Mouse (Mus musculus) gastrocnemius, postnatal 4 days (tissue): ENCODE data around the gene Enkur. TPM values are rescaled to one million over a fixed set of nuclear protein-coding genes. Genes with fewer than 3 reads are reported as not detected.
"Not testable (repeated sequence)": the region's sequence is repeated elsewhere in the genome, so short reads cannot be mapped to it uniquely, and the experiment has no call there.

Experiments used
- DNase-seq, 2 experiments: peaks; one replicate each; pipeline ENCODE4 v3.0.0; 2021 to 2022; ENCODE audit warnings: low spot score in 2 of 2, mixed read lengths in 2 of 2
- long read RNA-seq, 2 experiments: library from polyadenylated mRNA; stranded (forward); transcript quantifications; one replicate each; pipeline ENCODE4 v2.0.0; 2021
- total RNA-seq, 2 experiments: library from RNA; stranded (reverse); gene quantifications; 2 replicates each; pipeline ENCODE4 v1.2.3; 2021

Gene Enkur
- total RNA-seq, result 1 to 10 TPM; 6.5 to 7.9 TPM
- long read RNA-seq, experiment 1, partial matches to known transcripts, result 0 of 3 reads
- long read RNA-seq, experiment 1, other reads (novel, unspliced or antisense), result 0 of 3 reads
- long read RNA-seq, experiment 2, partial matches to known transcripts, result 1 of 4 reads
- long read RNA-seq, experiment 2, other reads (novel, unspliced or antisense), result 1 of 4 reads

DNA sequence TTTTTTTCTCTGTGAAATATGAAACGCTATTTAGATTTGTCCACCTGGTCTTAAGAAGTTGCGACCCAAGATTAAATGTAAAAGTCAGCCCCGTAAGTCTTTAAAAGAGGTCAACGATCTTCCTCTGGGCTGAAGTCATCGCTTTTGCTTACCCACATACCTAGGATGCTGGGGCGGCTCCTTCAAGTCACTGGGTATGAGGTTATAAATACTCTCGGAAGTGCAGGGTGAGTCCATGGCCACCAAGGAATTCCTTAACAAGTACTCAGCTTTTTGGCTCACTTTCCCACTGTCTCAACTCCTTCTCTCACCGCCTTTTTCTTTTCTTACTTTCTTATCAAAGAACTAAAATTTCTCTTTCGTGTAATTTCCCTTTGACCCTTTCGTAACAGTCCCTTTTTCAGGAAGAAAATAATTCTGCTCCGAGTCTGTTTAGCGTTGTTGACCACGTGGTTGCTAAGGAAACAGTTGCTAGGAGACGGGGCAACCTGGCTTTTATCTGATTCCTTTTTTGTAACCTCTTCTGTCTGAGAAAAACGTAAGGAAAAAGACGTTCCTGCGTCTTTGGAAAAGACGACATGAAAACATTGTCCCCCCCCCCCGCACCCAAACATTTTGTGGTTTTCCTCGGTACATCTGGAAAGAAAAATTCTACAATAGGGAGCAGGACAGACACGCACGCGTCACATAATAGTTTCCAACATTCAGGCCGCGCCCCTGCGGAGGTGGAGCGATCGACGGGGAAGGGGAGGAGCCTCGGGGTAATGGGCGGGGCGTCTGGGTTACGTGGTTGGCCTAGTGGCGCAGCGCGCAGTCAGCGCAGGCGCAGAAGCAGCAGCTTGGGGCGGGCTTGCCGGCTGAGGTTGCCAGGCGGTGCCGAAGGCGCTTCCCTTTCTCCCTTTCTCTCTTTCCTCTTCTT, at the start of gene Enkur, which contains the start of gene Thnsl1:
Gene Enkur (minus strand): TSS at position 454 of the 919 bp plus-strand sequence.
Gene Thnsl1 (plus strand): TSS at position 813 of the 919 bp plus-strand sequence.
- DNase-seq, result peak; percentile 95 to 98

DNA sequence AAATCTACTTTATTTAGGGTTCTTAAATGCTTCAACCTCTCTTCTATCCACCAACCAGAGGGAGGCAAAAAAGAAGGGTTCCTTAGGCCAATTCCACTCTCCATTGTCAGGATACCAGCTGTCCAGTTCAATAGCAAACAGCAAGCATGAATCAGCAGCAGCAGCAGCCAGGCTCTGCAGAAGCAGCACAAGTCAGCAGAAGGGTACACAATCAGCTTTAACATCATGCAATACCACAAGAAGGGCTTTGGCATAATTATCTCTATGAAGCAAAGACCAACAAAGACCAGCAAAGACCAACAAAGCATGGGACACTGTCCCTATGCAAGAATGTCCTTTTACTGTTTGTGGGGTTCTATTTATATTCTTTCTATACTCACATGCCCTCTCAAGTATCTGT, 49.1 kb upstream of the Enkur start:
- DNase-seq, result no peak

DNA sequence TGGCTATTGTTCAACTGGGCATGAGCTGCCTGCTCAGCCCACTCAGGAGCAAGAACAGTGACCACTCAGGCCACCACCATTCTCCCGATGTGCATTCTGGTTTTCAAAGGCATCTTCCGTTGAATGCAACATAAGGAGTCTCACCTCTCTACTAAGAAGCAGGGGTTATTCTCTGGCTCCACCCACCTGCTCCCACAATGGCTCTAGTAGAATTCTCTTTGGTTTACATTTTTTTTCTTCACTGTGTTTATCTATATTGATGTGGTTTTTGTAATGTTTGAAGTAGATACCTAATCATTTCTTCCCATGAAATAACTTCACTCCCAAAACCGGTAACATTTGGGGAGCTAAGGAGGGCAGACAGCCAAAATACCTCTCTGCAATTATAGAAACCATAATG, 48.5 kb upstream of the Enkur start:
- DNase-seq, result no peak

DNA sequence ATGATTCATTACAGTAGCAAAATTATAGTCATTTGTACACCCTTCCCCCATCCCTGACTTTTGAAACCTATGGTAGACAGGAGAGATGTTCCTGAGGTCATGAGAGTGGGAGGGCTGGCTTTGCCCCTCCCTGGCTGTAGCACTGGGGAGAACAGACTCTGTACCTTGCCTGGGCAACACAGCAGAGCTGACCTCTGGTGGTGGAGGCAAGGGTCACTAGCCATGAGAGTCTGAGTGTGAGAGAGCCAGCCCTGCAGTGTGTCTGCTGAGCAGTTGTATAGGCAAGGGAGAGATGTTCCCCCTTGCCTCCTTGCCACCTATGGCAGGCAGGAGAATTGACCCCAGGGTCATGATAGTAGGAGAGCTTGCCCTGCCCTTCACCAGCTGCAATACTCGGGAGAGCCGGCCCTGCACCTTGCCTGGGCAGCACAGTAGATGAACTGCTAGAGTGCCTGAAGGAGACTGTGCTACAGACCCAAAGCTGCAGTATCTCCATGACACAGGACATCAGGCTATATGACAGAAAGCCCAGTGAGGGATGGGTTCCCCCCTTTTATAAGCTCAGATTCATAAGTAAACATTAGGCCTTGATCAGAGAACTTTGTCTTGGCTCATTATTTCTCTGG, 40.4 kb upstream of the Enkur start:
- DNase-seq, result no peak

DNA sequence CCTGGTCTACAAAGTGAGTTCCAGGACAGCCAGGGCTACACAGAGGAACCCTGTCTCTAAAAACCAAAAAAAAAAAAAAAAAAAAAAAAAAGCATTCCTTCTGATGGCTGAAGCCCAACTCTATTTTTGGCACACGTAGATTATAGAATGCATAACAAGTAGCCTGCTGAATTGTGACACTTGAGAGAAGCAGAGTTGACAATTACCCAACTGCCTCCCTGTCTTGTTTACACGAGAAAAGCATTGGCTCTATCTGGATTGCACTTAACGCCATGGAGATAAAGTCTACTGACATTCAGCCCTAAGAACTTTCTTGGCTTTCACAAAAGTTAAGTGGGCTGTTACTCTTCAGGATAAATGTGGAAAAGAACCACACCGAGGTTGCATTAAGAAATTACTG, 39.8 kb upstream of the Enkur start:
- DNase-seq, result no peak

DNA sequence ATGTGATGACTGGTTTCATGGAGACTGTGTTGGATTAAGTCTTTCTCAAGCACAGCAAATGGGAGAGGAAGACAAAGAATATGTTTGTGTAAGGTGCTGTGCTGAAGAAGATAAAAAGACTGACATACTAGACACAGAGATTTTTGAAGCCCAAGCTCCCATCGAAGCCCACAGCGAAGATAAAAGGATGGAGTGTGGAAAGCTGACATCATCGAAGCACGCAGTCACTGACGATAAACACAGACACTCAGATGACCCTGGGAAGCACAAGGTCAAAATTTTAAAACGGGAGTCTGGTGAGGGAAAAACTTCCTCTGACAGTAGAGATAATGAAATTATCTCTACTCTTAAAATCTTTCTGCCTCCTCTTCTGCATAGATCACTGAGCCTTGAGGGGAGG, 38.9 kb upstream of the Enkur start:
- not testable (repeated sequence) for DNase-seq

DNA sequence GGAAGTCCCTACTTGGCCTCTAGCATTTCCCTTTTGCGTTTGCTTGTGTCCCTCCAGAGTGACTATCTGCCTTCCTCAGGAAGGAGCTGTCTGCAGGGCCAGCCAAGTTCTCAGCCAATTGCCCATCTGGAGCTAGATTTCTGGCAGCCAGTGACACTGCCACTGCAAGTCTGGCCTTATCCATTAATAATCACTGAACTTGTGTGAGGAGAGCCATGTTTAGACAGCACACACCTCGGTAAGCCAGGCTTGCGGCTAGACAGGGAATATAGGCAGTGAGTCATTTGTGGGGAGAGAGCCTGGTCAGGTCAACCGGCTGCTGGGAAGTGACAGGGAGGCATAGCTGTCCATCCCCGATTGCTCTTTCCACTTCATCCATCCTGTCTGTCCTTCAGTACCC, 31.7 kb upstream of the Enkur start:
- DNase-seq, result no peak

DNA sequence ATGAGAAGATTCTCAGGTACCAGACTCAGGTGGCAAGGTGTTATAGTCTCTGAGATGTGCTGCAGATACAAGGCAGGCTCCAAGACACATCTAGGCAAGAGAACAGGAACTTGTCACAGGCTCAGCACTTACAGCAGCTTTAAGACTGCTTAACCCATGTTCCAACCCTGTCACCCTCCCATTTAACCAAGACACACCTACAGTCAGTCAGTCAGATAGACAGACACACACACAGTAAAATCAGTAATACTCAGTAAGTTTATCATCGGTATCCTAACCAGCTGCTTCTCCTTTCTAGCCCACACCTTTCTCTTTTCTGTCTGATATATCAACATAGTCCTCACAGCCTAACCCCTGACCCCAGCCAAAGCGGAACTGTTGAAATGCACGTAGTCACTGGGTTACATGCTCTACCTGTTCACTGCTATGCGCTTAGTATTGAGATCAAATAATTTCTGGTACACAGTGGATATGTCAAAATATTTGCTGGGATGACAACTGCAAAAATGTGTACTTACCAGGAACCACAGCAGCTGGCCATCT, 30.8 kb upstream of the Enkur start:
- no peak for DNase-seq

DNA sequence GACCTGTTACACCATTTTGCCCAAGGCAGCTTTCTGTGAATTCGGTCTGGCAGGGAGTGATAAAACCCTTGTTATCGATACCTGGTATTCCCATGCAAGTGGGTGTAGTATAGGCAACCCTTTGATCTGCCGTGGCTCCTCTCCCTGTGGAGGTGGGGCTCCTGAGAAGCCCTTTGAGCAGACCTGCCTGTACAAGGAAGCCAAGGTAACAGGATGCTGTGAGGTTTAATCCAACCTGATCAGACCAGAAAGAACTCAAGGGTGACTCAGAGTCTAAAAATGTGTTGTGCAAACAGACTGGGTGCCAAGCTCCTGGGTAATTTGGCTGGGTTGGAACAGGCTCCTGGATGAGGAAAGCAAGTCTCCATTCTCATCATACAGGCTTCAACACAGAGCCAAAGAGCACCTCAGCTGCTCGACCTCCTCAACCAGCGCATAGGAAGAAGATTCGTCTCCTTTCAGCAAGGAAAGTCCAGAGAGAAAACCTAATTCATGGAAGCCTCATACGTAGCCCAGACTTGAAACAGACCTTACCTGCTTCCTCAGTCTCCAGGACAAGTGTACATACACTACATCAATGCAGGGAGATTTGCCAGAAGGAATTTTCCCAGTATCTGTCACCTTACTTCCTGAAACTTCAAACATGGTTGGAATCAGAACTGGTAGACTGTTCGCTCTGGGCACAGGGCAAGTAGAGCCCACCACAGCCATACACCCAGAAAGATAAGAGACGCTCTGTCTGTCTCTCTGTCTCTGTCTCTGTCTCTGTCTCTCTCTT, 29.9 kb upstream of the Enkur start:
- no peak for DNase-seq

DNA sequence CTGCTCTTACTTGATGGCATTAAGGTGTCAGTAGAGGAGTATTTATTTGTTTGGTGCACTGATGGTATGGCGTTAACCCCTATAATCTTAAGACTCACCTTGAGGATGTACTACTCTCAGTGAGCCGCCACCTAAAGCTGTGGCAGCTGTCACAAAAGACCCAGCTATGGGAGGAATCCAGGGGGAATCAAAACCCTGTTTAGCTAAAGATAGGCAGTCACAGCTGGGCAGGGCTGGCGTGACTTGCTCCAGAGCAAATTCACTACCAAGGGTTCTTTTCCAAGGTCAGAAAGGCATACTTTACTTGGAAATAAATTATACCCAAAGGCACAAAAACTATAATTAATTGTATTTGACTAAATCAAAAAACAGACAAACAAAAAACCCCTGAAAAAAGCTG, 26.0 kb upstream of the Enkur start:
- no peak for DNase-seq

DNA sequence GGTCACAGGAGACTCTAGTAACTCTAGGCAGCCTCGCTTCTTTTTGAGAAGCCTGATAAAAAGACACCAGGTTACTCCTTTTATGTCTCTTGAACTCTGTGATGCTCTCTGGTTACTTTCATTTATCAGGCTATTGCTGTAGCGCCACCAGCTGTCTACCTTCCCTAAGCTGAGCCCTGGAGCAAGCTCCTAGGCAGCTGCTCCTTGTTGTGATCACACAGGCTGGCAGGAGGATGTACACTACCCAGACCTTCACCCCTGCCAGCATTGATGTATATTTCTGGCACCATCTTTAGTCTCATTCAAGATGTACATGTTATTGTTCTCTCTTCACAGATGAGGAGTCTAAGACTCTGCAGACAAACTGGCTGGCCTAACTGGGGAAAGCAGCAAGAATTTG, 25.1 kb upstream of the Enkur start:
- no peak for DNase-seq

DNA sequence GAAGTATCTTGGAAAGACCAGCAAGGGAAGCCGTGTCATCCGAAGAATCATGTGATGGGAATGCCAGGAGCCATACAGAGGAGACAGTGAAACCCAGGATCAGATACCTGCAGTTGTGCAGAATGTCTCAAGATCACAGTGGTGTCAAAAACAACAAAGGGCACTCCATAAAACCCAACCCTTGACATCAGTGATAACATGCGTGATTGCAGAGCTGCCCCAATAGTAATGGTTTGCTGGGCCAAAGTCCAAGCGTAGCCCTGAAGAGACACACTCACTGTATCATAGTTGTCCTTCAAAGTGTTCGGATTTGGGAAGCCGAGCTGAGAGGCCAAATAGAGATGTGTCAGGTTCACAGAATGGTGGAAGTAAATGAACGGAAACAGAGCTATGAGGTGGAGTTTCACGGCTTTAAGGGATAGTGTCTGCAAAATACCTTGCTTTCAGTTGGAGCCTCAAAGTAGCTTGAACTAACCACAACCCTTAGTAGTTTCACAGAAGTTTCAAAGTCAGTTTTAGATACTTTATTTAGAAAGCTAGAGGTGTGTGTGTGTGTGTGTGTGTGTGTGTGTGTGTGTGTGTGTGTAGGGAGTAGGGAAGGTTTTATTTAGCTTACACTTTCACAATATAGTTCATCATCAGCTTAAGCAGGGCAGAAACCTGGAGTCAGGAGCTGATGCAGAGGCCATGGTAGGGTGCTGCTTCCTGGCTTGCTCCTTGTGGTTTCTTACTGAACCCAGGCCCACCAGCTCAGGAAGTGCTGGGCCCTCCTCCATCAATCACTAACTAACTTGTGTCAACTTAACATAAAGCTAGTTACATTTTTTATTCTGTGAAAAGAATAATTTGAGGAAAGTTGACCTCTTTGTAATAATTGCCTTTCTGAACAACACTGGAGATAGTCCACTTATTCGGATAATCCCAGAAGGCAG, 17.6 kb upstream of the Enkur start:
- no peak for DNase-seq

DNA sequence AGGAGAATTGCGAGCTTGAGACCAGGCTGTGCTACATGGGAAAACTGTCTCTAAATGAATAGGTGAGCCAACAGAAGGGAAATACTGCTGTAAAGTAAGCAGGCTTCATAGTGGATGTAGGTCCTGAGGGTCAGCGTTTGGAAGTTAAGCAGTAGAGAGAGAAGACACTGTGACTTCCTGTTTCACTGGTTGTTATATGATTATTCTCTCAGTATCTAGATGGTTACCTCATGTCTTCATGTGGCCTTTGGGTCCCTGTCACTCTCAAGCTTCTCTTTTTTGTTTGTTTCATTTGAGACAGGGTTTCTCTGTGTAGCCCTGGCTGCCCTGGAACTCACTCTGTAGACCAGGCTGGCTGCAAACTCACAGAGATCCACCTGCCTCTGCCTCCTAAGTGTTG, 10.1 kb upstream of the Enkur start:
- DNase-seq, result no peak

DNA sequence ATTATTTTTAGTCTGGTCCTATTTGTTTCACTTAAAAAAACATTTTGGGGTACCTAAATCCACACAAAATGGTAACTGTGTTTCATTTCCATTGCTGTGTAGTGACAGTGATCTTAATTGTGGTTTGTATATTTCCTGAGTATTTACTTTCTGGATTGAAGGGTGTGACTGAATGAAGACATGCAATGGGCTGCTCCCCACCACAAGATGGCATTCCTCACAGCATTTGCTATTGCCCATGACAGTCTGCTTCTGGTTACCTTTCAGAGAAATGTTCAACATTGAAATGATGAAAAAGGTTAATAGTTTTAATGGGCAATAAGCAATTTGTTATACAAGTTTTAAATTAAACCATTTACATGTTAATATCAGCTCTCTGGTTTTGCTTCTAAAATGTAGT, 9.2 kb upstream of the Enkur start:
- DNase-seq, result no peak

DNA sequence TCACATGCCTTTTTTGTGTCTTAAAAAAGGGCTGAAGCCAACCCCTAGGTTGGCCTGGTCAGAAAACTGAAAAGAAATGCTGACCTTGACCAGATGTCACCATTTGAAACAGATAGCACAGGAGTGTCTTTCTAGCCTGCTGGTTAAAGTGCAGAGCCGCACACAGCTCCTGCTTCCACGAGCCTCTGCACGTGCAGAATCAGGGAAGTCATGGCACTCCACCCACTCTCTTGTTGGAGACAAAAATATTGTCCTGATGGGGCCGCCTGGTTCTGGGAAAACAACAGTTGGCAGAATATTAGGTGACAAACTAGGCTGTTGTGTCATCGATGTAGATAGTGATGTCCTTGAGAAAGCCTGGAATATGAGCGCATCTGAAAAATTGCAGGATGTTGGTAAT, 6.2 kb upstream of the Enkur start:
- no peak for DNase-seq

DNA sequence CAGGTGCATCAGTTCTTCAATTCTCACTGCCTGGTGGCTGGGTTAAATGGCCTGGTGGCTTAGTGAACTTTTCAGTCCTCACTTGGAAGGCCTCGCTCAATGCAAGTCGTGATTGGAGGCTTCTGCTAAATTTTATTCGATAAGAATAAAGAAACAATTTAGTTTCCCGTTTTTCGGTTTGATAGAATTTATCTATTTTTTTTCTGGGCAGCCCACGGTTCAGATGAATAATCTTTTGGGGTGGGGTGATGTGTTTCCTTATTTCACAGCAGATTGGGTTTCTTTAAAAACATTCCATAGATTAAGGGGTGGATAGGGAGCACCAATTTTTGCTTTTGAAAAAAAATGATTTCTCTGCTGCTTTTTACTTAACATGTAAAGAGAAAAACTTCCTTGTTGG, 1.1 kb upstream of the Enkur start:
- DNase-seq, result no peak

DNA sequence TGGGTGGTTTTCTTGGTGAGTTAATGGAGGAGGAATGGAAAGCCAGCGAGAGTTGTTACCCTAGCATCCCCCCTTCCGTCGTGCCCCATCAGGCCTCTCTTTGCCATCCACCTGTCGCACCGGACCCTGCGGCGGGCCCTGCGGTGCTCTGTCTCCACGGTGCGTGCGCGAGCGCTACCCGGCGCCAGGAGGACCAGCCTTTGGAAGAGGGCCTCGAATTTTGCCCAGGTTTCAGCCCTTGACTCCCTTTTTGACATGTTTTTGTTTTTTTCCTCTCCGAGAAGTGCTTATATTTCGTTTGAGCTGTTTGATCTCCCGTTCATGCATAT, 630 bp upstream of the Enkur start:
- no peak for DNase-seq

DNA sequence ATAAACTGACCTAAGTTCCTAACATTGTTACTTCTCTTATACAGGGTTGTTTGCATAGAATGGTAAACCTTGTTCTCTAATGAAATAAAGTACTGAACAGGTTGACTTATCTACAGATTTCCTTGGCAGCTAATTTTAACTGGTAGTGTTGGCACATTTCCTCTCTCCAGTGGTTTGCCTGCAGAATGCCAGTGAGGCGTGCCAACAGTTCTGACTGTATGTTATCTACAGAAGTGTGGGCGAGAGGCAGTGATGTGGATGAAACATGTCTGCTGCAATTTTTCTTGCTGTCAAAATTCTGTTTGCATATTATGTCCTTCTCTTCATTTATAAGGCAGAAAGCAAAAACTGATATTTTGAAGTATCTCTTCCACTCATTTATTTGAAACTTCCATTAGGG, 2.4 kb downstream of the Enkur start:
- DNase-seq, result no peak

DNA sequence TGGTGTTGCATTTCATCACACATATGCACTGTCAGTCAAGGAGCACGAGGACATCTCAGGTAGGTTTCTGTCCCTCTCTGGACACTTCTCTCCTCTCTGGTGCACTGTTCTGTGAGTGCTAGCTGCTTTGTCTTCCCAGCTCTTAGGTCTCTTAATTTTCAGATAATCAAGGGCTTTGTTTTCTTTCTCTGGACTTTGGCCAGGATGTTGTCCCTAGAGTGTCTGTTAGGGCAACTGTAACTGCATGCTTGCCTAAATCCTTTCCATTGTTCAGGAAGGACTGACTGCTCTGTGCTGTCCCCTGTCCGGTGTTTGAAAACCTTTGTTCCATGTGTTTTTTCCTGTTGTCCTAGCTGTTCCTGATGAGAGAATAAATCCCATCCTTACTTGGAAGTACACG, 6.1 kb downstream of the Enkur start:
- no peak for DNase-seq

DNA sequence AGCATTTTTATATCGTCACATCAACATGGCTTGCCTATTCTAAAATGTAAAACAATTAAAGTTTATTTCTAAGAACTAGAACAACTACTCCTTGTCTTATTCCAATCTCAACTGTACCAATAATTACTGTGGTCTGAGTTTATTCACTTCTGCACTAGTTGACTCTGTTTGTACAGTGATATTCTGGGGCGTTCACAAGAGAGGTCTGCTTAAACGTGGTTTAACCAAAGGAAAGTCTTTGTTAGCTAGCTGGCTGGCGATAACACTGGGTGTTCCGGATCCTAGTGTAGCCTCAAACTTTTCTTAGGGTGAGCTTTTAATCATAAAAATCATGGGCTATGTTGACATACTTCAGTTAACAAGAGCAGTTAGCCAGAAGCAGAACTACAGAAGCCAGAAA, 9.9 kb downstream of the Enkur start:
- DNase-seq, result no peak
